Mouse (Mus musculus): ENCODE data around the gene Cbx7.

DNA sequence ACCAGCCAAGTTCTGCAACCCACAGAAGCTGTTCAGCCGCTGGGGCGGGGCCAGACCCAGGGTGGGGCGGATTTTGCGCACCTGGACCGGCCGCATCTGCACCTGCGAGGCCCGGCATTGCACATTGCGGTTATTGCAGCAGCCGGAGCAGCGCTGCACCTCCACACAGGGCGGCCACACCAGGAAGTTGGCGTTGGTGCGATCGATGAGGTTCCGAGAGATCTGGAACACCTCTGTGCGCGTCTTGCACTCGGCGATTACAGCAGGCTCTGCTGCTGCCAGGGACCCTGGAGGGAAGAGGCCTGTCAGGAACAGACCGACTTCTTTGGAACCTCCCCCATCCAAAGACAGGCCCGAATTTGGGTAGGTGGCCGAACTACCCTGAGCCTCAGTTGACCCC is 30.7 kb upstream of the Cbx7 start:
- no peak for TF ChIP-seq CHD2 (IDR thresholded peaks at IDR 0.05; ENCODE audit: low read length)
- TF ChIP-seq TCF12 (IDR thresholded peaks at IDR 0.05; ENCODE audit: low read depth, low read length), result no peak
- TF ChIP-seq POLR2AphosphoS2 (IDR thresholded peaks at IDR 0.05; ENCODE audit: low read length), result no peak
- TF ChIP-seq TBP (IDR thresholded peaks at IDR 0.05; ENCODE audit: low read depth, low read length), result no peak
- no peak for TF ChIP-seq MAZ (IDR thresholded peaks at IDR 0.05; ENCODE audit: low read depth, low read length)
- no peak for TF ChIP-seq POLR2A (IDR thresholded peaks at IDR 0.05; ENCODE audit: control insufficient read depth in 1 of 2, insufficient read depth in 1 of 2, low read depth in 1 of 2, low read length in 2 of 2, poor library complexity in 1 of 2)
- TF ChIP-seq CTCF (IDR thresholded peaks at IDR 0.05 in 2 of 3, conservative IDR thresholded peaks at IDR 0.05 in 1 of 3; ENCODE audit: control insufficient read depth in 1 of 3, insufficient read depth in 1 of 3, low read depth in 2 of 3, low read length in 3 of 3, poor library complexity in 1 of 3, severe bottlenecking in 1 of 3), result no peak
- TF ChIP-seq USF2 (IDR thresholded peaks at IDR 0.05; ENCODE audit: borderline replicate concordance in 1 of 2, insufficient read depth in 1 of 2, low read depth in 1 of 2, low read length in 2 of 2), result no peak
- no peak for TF ChIP-seq USF1 (IDR thresholded peaks at IDR 0.05; ENCODE audit: low read depth, low read length)
- TF ChIP-seq GATA1 (IDR thresholded peaks at IDR 0.05; ENCODE audit: low read depth, low read length), result no peak
- no peak for TF ChIP-seq MXI1 (IDR thresholded peaks at IDR 0.05; ENCODE audit: low read depth, low read length)
- TF ChIP-seq MYB (IDR thresholded peaks at IDR 0.05; ENCODE audit: low read depth, low read length), result no peak
- TF ChIP-seq EP300 (IDR thresholded peaks at IDR 0.05; ENCODE audit: low read depth in 1 of 2, low read length in 2 of 2), result no peak
- no peak for TF ChIP-seq KAT2A (conservative IDR thresholded peaks at IDR 0.05; ENCODE audit: low read depth, low read length)

Measured in MEL (cell line).